Mouse (Mus musculus): ENCODE measurements at regions not wholly inside any gene's neighbourhood (a gene's known extent, or its start where the extent isn't known, plus 50 kb on each side); places are given as distances from the start of the nearest gene placed in this dataset.

- H3K9ac ChIP-seq (replicated peaks), result no peak overlapping the region
- H3K9me3 ChIP-seq (ENCODE audit: low read length), result no peaks in the 10 kb centered on the region
- H3K27ac ChIP-seq (ENCODE audit: low read depth), result no peak overlapping the region
- H3K4me1 ChIP-seq (ENCODE audit: insufficient read depth), result peaks cover 2% of the 10 kb centered on the region; the same call in 1 of the 2 replicates
- ATAC-seq (peak; percentile 85), DNase-seq (no peak)
- H3K27me3 ChIP-seq (ENCODE audit: insufficient read depth, low read length), result no peaks in the 10 kb centered on the region
- H3K4me3 ChIP-seq (ENCODE audit: low read depth, low read length), result no peak overlapping the region
- no peak overlapping the region for H3K4me2 ChIP-seq (ENCODE audit: low read depth, low read length)
- TF ChIP-seq CTCF (IDR thresholded peaks at IDR 0.05; ENCODE audit: low read depth), result no peak
- TF ChIP-seq EP300 (IDR thresholded peaks at IDR 0.05; ENCODE audit: low read depth), result no peak
- H3K36me3 ChIP-seq (replicated peaks; ENCODE audit: insufficient read depth, low read length), result no peaks in the 10 kb centered on the region
Observed at GRCm38 (mm10) chr4:84204777-84205176, 470.3 kb downstream of the Bnc2 start.

DNA sequence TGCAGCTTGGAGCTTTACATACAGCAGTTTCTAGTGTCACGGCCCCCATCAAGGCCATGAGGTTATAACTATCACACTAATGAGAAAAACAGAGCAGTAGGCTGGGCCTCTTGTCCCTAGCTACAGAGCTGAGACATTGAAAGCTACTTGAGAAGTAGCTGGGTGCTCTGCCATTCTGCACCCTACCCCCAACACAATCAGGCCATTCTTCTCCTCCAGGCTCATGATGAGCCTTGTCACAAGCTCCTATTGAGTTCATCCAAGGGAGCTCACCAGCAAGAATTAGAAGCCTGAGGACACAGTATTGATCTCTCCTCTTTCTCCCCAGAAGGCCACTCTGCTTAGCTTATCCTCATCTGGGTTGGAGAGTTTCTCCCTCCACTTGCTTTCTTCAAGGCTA lies 466.9 kb downstream of the Bnc2 start:
- H3K9me3 ChIP-seq (ENCODE audit: low read length), result no peaks in the 10 kb centered on the region
- DNase-seq (no peak), ATAC-seq (no peak)
- peaks cover 2% of the 10 kb centered on the region; the same call in 1 of the 2 replicates for H3K4me1 ChIP-seq (ENCODE audit: insufficient read depth)
- H3K4me3 ChIP-seq (ENCODE audit: low read depth, low read length), result no peak overlapping the region
- 68% methylated on average over 1 of the region's 1 CpGs for WGBS (ENCODE audit: insufficient replicate concordance)
- no peaks in the 10 kb centered on the region for H3K36me3 ChIP-seq (replicated peaks; ENCODE audit: insufficient read depth, low read length)
- H3K9ac ChIP-seq (replicated peaks), result no peak overlapping the region
- H3K27me3 ChIP-seq (ENCODE audit: insufficient read depth, low read length), result no peaks in the 10 kb centered on the region
- no peak overlapping the region for H3K27ac ChIP-seq (ENCODE audit: low read depth)
- TF ChIP-seq EP300 (IDR thresholded peaks at IDR 0.05; ENCODE audit: low read depth), result no peak
- TF ChIP-seq CTCF (IDR thresholded peaks at IDR 0.05; ENCODE audit: low read depth), result no peak
- no peak overlapping the region for H3K4me2 ChIP-seq (ENCODE audit: low read depth, low read length)

- no peak for TF ChIP-seq CTCF (IDR thresholded peaks at IDR 0.05; ENCODE audit: low read depth)
- TF ChIP-seq EP300 (IDR thresholded peaks at IDR 0.05; ENCODE audit: low read depth), result no peak
- H3K4me3 ChIP-seq (ENCODE audit: low read depth, low read length), result no peak overlapping the region
- no peak overlapping the region for H3K4me2 ChIP-seq (ENCODE audit: low read depth, low read length)
- no peaks in the 10 kb centered on the region for H3K27me3 ChIP-seq (ENCODE audit: insufficient read depth, low read length)
- H3K9me3 ChIP-seq (ENCODE audit: low read length), result no peaks in the 10 kb centered on the region
- DNase-seq, result no peak
- no peak overlapping the region for H3K9ac ChIP-seq (replicated peaks)
- 43% methylated on average over 2 of the region's 2 CpGs for WGBS (ENCODE audit: insufficient replicate concordance)
- H3K27ac ChIP-seq (ENCODE audit: low read depth), result no peak overlapping the region
- no peak for ATAC-seq
- H3K4me1 ChIP-seq (ENCODE audit: insufficient read depth), result 0 out of 2 replicates have a peak, but pooled peaks cover under 1% of the 10 kb centered on the region
- H3K36me3 ChIP-seq (replicated peaks; ENCODE audit: insufficient read depth, low read length), result no peaks in the 10 kb centered on the region
Observed at GRCm38 (mm10) chr4:84209538-84209937, 465.5 kb downstream of the Bnc2 start.

DNA sequence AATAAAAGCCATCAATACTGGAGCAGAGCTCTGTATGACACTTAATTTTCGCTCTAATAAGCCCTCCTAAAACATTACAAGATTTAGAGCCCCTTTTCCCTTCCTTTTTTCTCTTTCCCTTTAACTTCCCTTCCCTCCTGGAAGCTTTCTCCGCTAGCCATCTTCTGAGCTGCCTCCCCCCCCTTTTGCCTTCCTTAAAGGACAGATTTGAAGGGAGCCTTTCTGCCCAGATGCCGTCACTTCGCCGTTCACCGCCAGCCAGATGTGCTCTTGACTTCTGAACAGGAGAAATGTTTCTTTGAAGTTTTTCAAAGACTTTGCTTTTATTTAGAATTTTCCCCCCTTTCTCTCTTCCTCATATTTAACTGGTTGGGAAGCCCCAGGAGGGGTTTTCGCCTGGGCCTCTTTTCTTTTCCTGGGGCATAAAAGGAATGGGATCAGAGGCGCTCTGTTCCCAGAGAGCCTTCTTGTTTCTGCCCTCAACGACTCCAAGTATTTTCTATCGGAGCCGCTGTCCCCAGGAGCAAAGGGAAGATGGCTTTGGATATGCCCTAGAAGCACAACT lies 463.7 kb downstream of the Bnc2 start:
- H3K9ac ChIP-seq (replicated peaks), result no peak overlapping the region
- H3K9me3 ChIP-seq (ENCODE audit: low read length), result no peaks in the 10 kb centered on the region
- no peaks in the 10 kb centered on the region for H3K27me3 ChIP-seq (ENCODE audit: insufficient read depth, low read length)
- TF ChIP-seq CTCF (IDR thresholded peaks at IDR 0.05; ENCODE audit: low read depth), result no peak
- TF ChIP-seq EP300 (IDR thresholded peaks at IDR 0.05; ENCODE audit: low read depth), result no peak
- DNase-seq (no peak), ATAC-seq (no peak)
- 80% methylated on average over 11 of the region's 11 CpGs for WGBS (ENCODE audit: insufficient replicate concordance)
- H3K27ac ChIP-seq (ENCODE audit: low read depth), result no peak overlapping the region
- H3K4me2 ChIP-seq (ENCODE audit: low read depth, low read length), result no peak overlapping the region
- H3K36me3 ChIP-seq (replicated peaks; ENCODE audit: insufficient read depth, low read length), result no peaks in the 10 kb centered on the region
- no peak overlapping the region for H3K4me3 ChIP-seq (ENCODE audit: low read depth, low read length)
- H3K4me1 ChIP-seq (ENCODE audit: insufficient read depth), result no peaks in the 10 kb centered on the region

GRCm38 (mm10) chr4:84212004-84212403 lies 463.1 kb downstream of the Bnc2 start:
- WGBS (ENCODE audit: insufficient replicate concordance), result 67% methylated on average over 6 of the region's 6 CpGs
- H3K9me3 ChIP-seq (ENCODE audit: low read length), result no peaks in the 10 kb centered on the region
- H3K4me1 ChIP-seq (ENCODE audit: insufficient read depth), result no peaks in the 10 kb centered on the region
- DNase-seq (no peak), ATAC-seq (no peak)
- H3K9ac ChIP-seq (replicated peaks), result no peak overlapping the region
- no peak overlapping the region for H3K4me2 ChIP-seq (ENCODE audit: low read depth, low read length)
- no peaks in the 10 kb centered on the region for H3K36me3 ChIP-seq (replicated peaks; ENCODE audit: insufficient read depth, low read length)
- TF ChIP-seq CTCF (IDR thresholded peaks at IDR 0.05; ENCODE audit: low read depth) (no peak), EP300 (IDR thresholded peaks at IDR 0.05; ENCODE audit: low read depth) (no peak)
- no peaks in the 10 kb centered on the region for H3K27me3 ChIP-seq (ENCODE audit: insufficient read depth, low read length)
- no peak overlapping the region for H3K27ac ChIP-seq (ENCODE audit: low read depth)
- H3K4me3 ChIP-seq (ENCODE audit: low read depth, low read length), result no peak overlapping the region

DNA sequence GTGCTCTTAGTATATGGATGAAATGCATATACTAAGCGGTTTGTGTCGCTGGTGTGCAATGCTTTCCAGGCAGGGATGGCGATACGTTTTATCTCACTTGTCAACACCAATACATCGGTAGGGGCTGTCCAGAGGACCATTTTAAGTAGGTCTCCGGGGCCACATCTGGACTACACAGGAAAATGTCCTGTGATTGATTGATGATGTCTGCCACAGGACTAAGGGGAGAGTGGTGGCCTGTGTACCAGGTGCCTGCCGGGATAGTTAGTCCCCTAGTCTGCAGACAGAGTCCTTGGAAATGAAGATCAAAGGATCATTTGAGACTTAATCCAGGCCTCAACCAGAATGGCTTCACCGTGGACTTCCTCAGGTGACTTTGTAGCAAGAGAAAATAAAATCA lies 460.6 kb downstream of the Bnc2 start:
- DNase-seq (no peak), ATAC-seq (no peak)
- H3K9me3 ChIP-seq (ENCODE audit: low read length), result no peaks in the 10 kb centered on the region
- H3K4me1 ChIP-seq (ENCODE audit: insufficient read depth), result no peaks in the 10 kb centered on the region
- H3K9ac ChIP-seq (replicated peaks), result no peak overlapping the region
- H3K4me2 ChIP-seq (ENCODE audit: low read depth, low read length), result no peak overlapping the region
- H3K27me3 ChIP-seq (ENCODE audit: insufficient read depth, low read length), result no peaks in the 10 kb centered on the region
- H3K27ac ChIP-seq (ENCODE audit: low read depth), result no peak overlapping the region
- 74% methylated on average over 8 of the region's 8 CpGs for WGBS (ENCODE audit: insufficient replicate concordance)
- no peaks in the 10 kb centered on the region for H3K36me3 ChIP-seq (replicated peaks; ENCODE audit: insufficient read depth, low read length)
- TF ChIP-seq CTCF (IDR thresholded peaks at IDR 0.05; ENCODE audit: low read depth) (no peak), EP300 (IDR thresholded peaks at IDR 0.05; ENCODE audit: low read depth) (no peak)
- H3K4me3 ChIP-seq (ENCODE audit: low read depth, low read length), result no peak overlapping the region

DNA sequence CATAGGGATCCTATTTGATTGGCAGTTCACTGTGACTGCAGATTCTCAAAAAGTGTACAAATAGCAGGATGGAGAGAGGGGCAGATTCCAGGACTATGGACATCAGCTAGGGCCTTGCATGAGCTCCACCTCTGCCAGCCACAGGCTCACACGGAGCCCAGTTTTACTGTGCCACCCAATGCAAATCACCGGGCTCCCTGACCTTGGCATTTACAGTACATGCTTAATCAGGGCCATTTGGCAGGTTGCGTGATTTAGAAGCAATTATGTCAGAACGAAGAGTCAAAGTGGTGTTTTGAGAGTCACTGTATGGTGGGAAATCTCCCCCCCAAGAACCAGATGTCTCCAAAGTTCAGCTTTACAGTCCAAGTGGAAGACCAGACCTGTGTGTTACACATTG lies 456.1 kb downstream of the Bnc2 start:
- Histone ChIP-seq H3K4me3 (ENCODE audit: low read depth, low read length) (no peak overlapping the region), H3K9me3 (ENCODE audit: low read length) (no peaks in the 10 kb centered on the region), H3K36me3 (replicated peaks; ENCODE audit: insufficient read depth, low read length) (no peaks in the 10 kb centered on the region), H3K4me1 (ENCODE audit: insufficient read depth) (no peaks in the 10 kb centered on the region), H3K27me3 (ENCODE audit: insufficient read depth, low read length) (no peaks in the 10 kb centered on the region), H3K9ac (replicated peaks) (no peak overlapping the region), H3K27ac (ENCODE audit: low read depth) (no peak overlapping the region), H3K4me2 (ENCODE audit: low read depth, low read length) (no peak overlapping the region)
- WGBS (ENCODE audit: insufficient replicate concordance), result 80% methylated on average over 4 of the region's 4 CpGs
- TF ChIP-seq EP300 (IDR thresholded peaks at IDR 0.05; ENCODE audit: low read depth) (no peak), CTCF (IDR thresholded peaks at IDR 0.05; ENCODE audit: low read depth) (no peak)
- ATAC-seq (no peak), DNase-seq (no peak)

All from liver, postnatal 0 days (tissue).